Mouse (Mus musculus) small intestine, adult 2 months (tissue): Measurements from ENCODE around the gene Osm.
A peak's percentile ranks its signal among the peaks of the same experiment; 100 is the strongest.

Experiments used
- CTCF ChIP-seq: fragments of 200-500 bp; IDR thresholded peaks from 2 replicates; pipeline ENCODE4 v1.5.1; 2012; ENCODE audit warnings: low read depth, mild to moderate bottlenecking, control low read depth, inconsistent platforms, low read length, moderate library complexity, mixed read lengths; ENCODE audit not compliant: insufficient replicate concordance, insufficient read length; ENCODE audit errors: extremely low read depth
- POLR2A ChIP-seq: fragments of 200-500 bp; IDR thresholded peaks from 2 replicates; pipeline ENCODE4 v1.6.1; 2012; ENCODE audit warnings: low read depth, mild to moderate bottlenecking, control low read depth, inconsistent platforms, low read length, moderate library complexity

GRCm38 (mm10) chr11:4264066-4264465, 27.8 kb downstream of the Osm start:
- TF ChIP-seq CTCF, result no peak
- TF ChIP-seq POLR2A, result peak; percentile 24; the same call in 1 of the 2 replicates
